7 mouse cellular contexts compared by ENCODE assay signal in the genomic region with DNA sequence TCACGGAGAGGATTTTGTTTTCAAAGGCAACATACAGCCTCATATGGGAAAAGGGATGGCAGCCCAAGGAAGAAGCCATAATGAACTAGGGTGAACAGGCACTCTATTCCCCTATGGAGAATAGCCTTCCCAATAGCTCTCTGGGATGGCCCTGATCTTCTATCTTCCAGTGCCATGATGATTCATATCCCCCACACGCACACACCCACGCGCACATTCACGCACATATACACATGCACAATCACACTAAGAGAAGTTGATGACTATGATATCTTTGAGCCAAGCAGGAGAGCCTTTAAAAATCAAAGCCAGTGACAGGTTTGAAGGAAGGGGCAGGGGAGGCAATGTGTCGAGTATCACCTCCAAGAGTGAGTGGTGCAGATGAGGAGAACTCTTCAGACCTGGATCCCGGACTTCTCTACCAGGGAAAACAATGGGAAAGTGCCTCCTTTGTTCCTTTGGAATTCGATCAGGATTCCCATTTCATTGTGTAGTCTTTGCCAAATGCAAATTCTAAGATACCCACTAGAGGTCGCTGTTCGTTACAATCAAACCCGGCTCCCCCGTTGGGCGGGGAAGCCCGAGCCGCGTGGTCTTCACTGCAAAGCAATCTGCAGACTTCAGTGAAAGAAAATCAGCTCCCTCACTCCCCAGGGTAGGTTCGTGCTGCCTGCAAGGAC.
DNase-seq lines count a peak whose midpoint lies in the region; ATAC-seq and TF ChIP-seq lines count a peak whose summit lies in the region.

No protein-coding gene starts in this region.

- H3K9ac ChIP-seq in intestine, postnatal 0 days (ENCODE audit: low read depth, low read length): no peak overlapping the region
- peak overlapping the region; percentile 44 for H3K9ac ChIP-seq in midbrain, embryonic 11.5 days (ENCODE audit: low read length)

- H3K36me3 ChIP-seq in intestine, postnatal 0 days (ENCODE audit: control insufficient read depth, insufficient read depth): no peaks in the 10 kb centered on the region
- no peaks in the 10 kb centered on the region for H3K36me3 ChIP-seq in midbrain, embryonic 11.5 days (ENCODE audit: control insufficient read depth, insufficient read depth, low read length)

- TF ChIP-seq CTCF in intestine, postnatal 0 days (IDR thresholded peaks at IDR 0.05; ENCODE audit: low read depth): peak; percentile 86

- intact Hi-C loops in left cerebral cortex, postnatal 36 days (cut with DNase I): loop anchor here (1.0 to 2.0 kb wide), 2 partner anchors 129 to 281 kb away; a partner anchor contains a TSS

- no peak overlapping the region for H3K4me3 ChIP-seq in intestine, postnatal 0 days (ENCODE audit: low read depth, low read length)
- H3K4me3 ChIP-seq in midbrain, embryonic 11.5 days (ENCODE audit: low read depth, low read length): no peak overlapping the region

- no peaks in the 10 kb centered on the region for H3K27me3 ChIP-seq in intestine, postnatal 0 days (replicated peaks; ENCODE audit: control insufficient read depth, insufficient read depth, low read length)
- H3K27me3 ChIP-seq in midbrain, embryonic 11.5 days (ENCODE audit: control insufficient read depth, insufficient read depth, low read length): no peaks in the 10 kb centered on the region

- peak; percentile 79 for ATAC-seq in granulocyte monocyte progenitor cell, adult 5-6 weeks (replicated peaks; ENCODE audit: poor library complexity, severe bottlenecking)
- no peak for ATAC-seq in intestine, postnatal 0 days
- peak; percentile 87 for ATAC-seq in midbrain, embryonic 11.5 days (ENCODE audit: low FRiP score)

- no peak overlapping the region for H3K27ac ChIP-seq in intestine, postnatal 0 days (ENCODE audit: low read depth, low read length)
- H3K27ac ChIP-seq in midbrain, embryonic 11.5 days (ENCODE audit: low read depth, low read length): no peak overlapping the region

- 17% methylated on average over 17 of the region's 17 CpGs for WGBS in intestine, postnatal 0 days
- WGBS in midbrain, embryonic 11.5 days: 17% methylated on average over 17 of the region's 17 CpGs

- H3K4me2 ChIP-seq in intestine, postnatal 0 days (replicated peaks; ENCODE audit: low read depth): peak overlapping the region; percentile 49
- peak overlapping the region; percentile 25 for H3K4me2 ChIP-seq in midbrain, embryonic 11.5 days

- peak; percentile 77 to 95 for DNase-seq in adrenal gland, adult (ENCODE audit: inconsistent age in 2 of 2, low spot score in 1 of 2)
- peak; percentile 94 for DNase-seq in embryo, embryonic 10.5 days (ENCODE audit: low spot score)
- peak; percentile 52 to 69 for DNase-seq in left cerebral cortex, postnatal 36 days (ENCODE audit: low spot score in 2 of 2)
- peak; percentile 99 for DNase-seq in midbrain, embryonic 11.5 days (ENCODE audit: low spot score, missing footprints)
- peak; percentile 76 for DNase-seq in skeletal muscle tissue, adult 2 months (ENCODE audit: low read depth, low spot score)

- no peaks in the 10 kb centered on the region for H3K9me3 ChIP-seq in intestine, postnatal 0 days (ENCODE audit: control insufficient read depth)
- H3K9me3 ChIP-seq in midbrain, embryonic 11.5 days (ENCODE audit: control insufficient read depth, low read length): no peaks in the 10 kb centered on the region

- no peaks in the 10 kb centered on the region for H3K4me1 ChIP-seq in intestine, postnatal 0 days (replicated peaks; ENCODE audit: control insufficient read depth, insufficient read depth, low read length)
- no peaks in the 10 kb centered on the region for H3K4me1 ChIP-seq in midbrain, embryonic 11.5 days (ENCODE audit: control insufficient read depth, insufficient read depth, low read length)
